Mouse (Mus musculus): ENCODE measurements around the gene Spats2l.

Spats2l gene

DNA sequence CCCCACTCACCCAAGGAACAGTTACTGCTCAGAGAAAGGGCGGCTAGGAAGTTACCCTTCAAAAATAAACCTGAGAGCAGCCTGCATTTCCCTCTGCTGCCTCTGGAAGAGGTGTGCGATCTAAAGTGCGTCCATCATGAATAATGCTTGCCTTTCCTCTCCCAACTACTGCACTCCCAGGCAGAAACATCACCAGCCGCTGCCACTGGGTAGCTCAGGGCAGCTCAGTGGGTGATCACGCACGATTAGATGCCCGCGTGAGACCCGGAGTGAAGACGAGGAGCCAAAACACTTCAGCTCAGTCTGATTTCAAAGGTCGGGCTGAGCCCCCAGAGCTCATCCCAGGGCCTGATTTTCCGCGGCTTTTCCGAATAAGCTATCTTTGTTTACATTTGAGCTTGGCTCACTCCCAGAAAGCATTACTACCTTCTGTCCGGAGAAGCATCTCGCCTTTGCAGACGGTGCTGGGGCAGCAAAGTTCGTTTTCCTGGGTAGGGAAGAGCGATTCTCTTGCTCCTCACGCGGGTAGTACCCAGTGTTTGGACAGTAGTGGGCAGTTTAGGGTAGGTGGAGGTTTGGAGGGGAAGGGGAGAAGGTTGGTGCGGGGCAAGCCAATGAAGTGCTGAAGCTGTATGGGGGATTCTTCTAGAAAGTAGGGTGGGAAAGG, at the start of gene Spats2l:
TSS of gene Spats2l (plus strand) at position 162 of the 667 bp plus-strand sequence.
- DNase-seq (ENCODE audit: extremely low read depth, low read depth, low spot score): no peak

DNA sequence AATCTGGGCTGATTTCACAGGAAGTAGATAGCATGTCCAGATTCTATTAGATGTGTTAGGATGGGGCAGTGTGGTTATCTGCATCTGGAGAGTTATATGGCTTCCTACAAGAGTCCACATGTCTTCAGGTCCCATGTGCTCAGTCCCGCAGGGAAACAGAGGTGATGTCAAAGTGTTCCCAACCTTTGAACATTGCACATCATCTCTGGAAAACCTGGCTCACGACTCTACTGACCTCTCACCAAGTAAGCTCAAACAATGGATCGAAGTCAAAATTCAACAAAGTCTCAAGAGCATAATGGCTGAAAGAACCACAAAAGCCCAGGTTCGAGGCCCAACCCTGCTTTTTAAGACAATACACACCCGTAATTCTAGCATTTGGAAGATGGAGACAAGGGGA, 48.7 kb upstream of the Spats2l start:
- no peak for DNase-seq (ENCODE audit: extremely low read depth, low read depth, low spot score)

DNA sequence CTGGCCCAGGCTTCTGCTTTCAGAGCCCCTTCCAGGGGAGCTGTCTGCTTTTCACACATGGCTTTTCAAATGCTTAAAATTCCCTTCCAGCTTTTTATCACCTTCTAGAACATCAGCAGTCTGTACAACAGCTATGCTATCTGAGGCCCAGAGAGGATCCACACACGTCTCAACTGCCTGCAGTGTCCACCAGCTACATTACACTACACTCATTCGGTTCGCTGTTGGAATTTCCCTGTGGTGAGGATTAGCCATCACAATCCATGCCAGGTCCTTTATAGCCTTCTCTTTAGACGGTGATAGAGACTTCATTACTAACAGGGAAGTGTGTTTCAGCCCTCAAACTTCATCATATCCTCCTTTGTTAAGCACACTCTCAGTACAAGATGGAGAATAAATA, 38.1 kb upstream of the Spats2l start:
- DNase-seq (ENCODE audit: extremely low read depth, low read depth, low spot score): no peak

DNA sequence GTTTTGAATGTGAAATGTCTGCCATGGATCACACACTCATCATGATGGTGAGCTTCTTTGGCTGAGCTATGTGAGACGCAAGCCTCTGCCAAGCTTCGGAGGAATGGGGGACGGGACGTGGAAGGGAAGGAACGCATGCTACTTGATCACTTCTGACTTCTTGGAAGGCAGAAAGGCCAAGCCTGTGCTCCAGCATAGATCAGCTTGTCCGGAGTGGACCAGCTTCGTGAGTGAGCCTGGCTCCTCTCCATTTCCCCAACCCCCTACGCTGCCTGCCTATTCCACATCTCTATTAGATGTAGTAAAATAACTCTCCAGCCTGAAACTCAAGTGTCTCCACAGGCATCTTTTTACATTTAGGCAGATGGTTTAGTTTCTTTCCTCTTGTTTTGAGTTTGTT, 32.2 kb upstream of the Spats2l start:
- no peak for DNase-seq (ENCODE audit: extremely low read depth, low read depth, low spot score)

DNA sequence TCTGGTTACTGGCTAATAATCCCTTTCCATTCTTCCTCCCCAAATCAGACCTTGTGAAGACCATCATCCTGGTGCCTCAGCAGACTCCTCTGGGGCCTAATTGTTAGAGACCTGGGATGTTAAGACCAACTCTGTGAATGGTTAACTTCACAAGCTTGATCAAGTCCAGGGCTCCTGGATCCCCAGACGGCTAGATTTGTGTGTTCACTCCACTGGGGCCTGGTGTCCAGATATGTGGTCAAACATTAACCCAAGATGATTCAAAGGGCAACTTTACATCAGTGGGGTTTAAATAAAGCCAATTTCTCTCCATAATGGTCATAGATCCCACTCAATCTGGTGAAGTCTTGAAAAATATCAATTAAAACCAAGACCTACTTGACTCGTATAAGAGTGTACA, 31.7 kb upstream of the Spats2l start:
- no peak for DNase-seq (ENCODE audit: extremely low read depth, low read depth, low spot score)

DNA sequence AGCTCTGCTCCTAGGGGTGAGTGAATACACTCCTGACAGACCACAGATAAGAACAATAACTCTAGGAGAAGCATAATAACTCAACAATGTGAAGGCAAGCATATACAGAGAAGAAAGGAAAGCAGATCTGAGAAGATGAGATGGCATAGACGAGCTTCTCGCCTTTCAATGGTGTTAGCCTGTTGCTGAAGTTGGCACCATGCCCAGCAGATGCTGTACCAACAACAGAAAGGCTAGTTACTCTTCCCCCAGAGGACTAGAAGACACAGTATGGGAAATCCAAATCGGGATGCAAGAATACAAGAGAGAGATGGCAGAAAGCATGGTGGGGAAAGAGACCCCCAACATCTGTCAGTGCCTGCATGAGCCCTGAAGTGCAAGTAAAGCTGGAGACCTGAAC, 22.2 kb upstream of the Spats2l start:
- DNase-seq (ENCODE audit: extremely low read depth, low read depth, low spot score): no peak

DNA sequence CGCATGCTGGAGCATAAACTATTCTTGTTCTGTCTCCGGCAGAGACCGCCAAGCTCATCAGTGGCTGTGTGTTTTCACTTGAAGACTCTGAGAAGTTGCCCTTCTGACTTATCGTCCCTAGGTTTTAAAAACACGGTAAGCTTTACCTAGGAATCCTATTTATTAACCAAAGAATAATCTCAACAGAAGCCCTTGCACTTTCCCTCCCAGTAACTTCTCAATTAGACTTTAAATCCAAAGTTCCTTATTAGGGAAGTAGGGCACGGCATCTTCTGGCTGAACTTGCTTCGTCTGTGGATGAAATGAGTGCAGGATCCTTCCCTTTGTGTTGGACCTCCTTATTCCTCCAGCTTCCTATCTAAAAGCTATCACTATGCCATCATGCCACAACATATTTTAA, 7.6 kb upstream of the Spats2l start:
- no peak for DNase-seq (ENCODE audit: extremely low read depth, low read depth, low spot score)

- DNase-seq (ENCODE audit: extremely low read depth, low read depth, low spot score): no peak
These were observed 636 bp upstream of the Spats2l start for GRCm38 (mm10) chr1:57773326-57773725.

- no peak for DNase-seq (ENCODE audit: extremely low read depth, low read depth, low spot score)
These were observed 920 bp downstream of the Spats2l start for GRCm38 (mm10) chr1:57774668-57775495.

DNA sequence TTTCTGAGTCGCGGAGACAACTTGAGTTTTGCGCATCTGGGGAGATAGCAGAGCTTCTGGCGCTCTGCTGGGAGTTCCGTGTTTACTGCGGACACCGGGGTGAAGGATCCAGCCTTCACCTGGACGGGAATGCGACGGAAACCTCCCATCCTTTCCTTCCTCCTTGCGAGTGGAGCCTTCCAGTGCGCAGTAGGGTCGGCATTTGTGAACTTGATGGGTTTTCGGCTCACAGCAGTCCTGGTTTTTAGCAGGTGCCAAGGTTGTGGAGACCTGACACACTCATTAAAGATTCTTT, 1.5 kb downstream of the Spats2l start:
- no peak for DNase-seq (ENCODE audit: extremely low read depth, low read depth, low spot score)

DNA sequence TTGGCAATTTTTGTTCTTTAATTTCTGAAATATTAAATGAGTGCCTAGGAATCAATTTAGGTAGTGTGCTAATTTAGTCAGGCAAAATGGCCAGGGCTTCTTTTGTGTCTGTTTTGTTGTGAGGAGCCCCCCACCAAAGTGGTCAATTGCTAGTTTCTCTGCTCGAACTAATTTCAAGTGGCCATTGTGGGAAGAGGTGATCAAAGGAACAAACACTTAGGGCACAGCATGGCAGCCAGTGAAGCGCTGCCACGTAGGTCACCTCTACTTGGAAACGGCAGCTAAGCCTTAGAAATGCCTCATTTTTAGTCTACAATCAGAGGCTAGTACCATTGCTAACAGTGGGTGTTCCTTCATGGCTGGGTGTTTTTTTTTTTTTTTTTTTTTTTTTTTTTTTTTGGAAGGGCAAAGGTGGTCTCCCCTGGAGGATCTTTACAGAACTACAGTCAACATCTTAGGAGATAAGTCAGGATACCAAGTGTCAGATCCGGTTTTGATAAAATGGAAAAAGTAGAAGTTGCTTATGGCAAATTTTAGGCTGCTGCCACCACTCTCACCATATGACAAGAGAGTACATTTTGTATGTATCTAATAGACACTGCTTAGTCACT, 2.8 kb downstream of the Spats2l start:
- no peak for DNase-seq (ENCODE audit: extremely low read depth, low read depth, low spot score)

DNA sequence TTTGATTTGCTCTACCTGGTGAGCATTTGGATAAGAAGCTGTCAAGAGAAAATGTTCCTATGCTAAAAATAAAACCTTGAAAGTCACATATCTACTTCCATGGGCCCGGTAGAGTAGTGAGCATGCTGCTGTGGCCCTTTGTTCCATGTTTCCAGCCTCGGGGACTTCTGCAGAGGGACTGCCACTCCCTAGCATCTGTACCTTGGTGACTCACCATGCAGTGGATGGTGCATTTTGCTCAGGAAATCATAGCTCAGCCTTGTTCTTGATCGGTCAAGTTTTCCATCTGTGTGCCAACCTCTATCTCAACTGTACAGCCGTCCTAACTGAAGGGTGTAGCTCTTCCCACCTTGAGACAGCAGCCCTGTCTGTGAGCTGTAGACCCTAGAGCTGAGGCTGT, 10.3 kb downstream of the Spats2l start:
- DNase-seq (ENCODE audit: extremely low read depth, low read depth, low spot score): no peak

DNA sequence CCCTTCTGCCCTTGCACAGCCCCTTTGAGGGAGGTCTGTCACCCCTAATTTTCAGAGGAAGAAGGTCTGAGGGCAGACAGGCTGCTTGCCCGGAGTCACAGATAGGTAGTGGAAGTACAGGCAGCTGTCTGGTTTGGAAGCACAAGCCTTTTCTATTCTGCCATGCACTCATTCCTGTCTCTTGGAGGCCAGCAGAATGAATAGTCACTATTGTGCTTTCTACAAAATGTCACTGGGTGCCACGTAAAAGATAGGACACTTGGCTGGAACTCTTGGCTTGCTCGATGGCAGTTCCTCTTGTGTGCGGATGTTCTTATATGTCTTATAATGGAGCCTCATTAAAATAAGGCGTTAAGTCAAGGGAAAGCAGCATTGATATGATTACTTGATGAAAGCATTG, 15.9 kb downstream of the Spats2l start:
- DNase-seq (ENCODE audit: extremely low read depth, low read depth, low spot score): no peak

DNA sequence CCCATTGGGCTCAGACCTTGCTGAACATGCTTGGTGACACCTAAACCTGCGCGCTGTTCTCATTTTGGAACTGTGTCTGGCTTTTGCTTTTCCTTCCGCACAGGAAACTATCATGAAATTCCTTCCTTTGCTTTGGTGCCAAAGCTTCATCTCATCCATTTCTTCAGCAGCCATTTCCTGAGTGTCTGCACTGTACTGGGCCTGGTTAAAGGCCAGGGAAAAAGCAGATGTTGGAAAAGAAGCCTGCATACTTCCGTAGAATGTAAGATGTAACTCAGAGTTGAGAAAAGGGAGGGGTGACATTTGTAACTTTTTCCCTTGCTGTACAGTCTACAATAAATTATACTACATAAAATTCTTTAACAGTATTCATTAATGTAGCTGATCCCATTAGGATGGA, 18.2 kb downstream of the Spats2l start:
- no peak for DNase-seq (ENCODE audit: extremely low read depth, low read depth, low spot score)

- DNase-seq (ENCODE audit: extremely low read depth, low read depth, low spot score): no peak
These were observed 21.9 kb downstream of the Spats2l start for GRCm38 (mm10) chr1:57795838-57796237.

GRCm38 (mm10) chr1:57799398-57799797, 25.4 kb downstream of the Spats2l start:
- DNase-seq (ENCODE audit: extremely low read depth, low read depth, low spot score): no peak

DNA sequence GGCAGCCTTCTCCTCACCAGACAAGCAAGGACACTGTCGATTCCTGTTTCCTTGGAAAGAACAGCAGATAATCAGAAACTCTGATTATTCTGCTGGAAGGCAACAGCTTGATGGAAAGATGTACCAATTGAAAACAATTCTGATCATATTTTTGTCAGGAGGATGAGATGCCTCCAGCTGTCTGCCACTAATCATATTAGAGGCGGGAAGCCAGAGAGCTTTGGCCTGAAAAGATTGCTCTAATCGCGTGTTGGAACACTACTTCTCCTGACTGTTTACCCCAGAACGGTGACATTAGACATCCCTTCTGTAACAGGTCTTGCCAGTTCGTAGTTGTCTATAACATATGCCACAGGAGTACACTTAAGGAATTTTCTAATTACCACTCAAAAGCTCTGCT, 26.9 kb downstream of the Spats2l start:
- DNase-seq (ENCODE audit: extremely low read depth, low read depth, low spot score): no peak

- no peak for DNase-seq (ENCODE audit: extremely low read depth, low read depth, low spot score)
These were observed 32.2 kb downstream of the Spats2l start for GRCm38 (mm10) chr1:57806126-57806525.

DNA sequence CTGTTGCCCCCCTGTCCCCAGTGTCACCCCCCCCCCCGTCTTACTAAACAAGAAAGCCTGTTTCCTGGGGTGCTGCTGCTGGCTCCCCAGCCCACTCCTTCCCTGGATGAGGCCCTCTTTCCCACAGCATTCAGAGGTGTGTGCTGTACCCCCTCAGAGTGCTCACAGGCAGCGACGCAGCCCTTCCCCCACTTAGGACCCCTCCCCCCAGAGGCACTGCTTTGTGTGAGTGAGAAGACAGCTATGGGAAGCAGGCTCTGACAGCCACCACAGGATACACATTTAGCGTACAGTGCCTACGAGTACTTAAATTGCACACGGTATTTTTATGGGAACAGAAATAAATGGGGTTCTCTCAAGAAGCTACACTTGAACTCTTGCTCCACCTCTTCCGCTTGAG, 33.9 kb downstream of the Spats2l start:
- no peak for DNase-seq (ENCODE audit: extremely low read depth, low read depth, low spot score)

GRCm38 (mm10) chr1:57810221-57810620, 36.3 kb downstream of the Spats2l start:
- no peak for DNase-seq (ENCODE audit: extremely low read depth, low read depth, low spot score)

- no peak for DNase-seq (ENCODE audit: extremely low read depth, low read depth, low spot score)
These were observed 43.1 kb downstream of the Spats2l start for GRCm38 (mm10) chr1:57817103-57817502.

DNA sequence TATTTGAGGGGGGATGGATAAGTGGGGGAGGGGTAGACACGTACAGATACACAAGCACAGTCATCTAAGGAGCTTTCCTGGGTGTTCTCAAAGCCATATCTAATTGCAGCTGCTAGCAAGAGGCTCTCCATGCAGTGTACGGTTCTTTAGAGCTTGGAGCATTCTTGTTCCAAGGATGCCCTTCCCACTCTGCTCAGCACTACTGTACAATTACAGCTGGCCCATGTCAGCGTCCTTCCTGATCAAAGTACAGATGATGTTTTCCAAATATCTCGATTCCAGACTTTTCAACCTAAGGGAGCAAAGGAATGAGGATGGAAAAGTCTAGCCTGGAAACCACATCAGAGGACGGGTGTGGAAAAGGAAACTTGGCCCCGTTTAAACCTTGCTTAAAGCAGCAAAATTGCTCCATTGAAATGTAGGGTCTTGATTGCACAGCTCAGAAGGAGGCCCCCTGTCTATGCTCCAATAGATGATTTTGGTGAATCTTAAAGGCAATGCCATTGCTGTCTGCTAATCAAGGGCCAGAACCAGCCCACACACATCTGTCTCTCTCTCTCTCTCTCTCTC, 46.6 kb downstream of the Spats2l start:
- DNase-seq (ENCODE audit: extremely low read depth, low read depth, low spot score): no peak
